Mouse (Mus musculus): ENCODE results near the gene Caprin1.

GRCm38 (mm10) chr2:103746096-103746495, 51.4 kb downstream of the Caprin1 start:
- no peak for TF ChIP-seq CTCF (IDR thresholded peaks at IDR 0.05; ENCODE audit: borderline replicate concordance, extremely low read depth, insufficient read depth, insufficient read length)
- no peak for TF ChIP-seq POLR2A (IDR thresholded peaks at IDR 0.05; ENCODE audit: borderline replicate concordance, extremely low read depth, insufficient read depth, insufficient read length, poor library complexity, severe bottlenecking)

All from brain, embryonic 14.5 days (tissue).